Mouse (Mus musculus) megakaryocyte, embryonic 14.5 days (primary cell): ENCODE measurements at regions not wholly inside any gene's neighbourhood (a gene's known extent, or its start where the extent isn't known, plus 50 kb on each side); places are given as distances from the start of the nearest gene placed in this dataset.

Experiments used
- H3K27me3 ChIP-seq: replicated peaks from 2 replicates; pipeline ENCODE3; 2012; ENCODE audit warnings: inconsistent platforms
- H3K36me3 ChIP-seq: replicated peaks from 2 replicates; pipeline ENCODE3; 2012; ENCODE audit warnings: low read length, inconsistent platforms, mixed read lengths
- H3K4me1 ChIP-seq: 2 replicates; pipeline ENCODE4 v1.6.1; 2012; ENCODE audit warnings: inconsistent platforms
- H3K4me3 ChIP-seq: replicated peaks from 2 replicates; pipeline ENCODE3; 2012; ENCODE audit warnings: moderate library complexity, mild to moderate bottlenecking, inconsistent platforms
- H3K9me3 ChIP-seq: 2 replicates; pipeline ENCODE4 v1.6.1; 2012; ENCODE audit warnings: inconsistent platforms
- FLI1 ChIP-seq: IDR thresholded peaks from 2 replicates; pipeline ENCODE4 v1.6.1; 2012; ENCODE audit warnings: low read length, inconsistent platforms, mixed read lengths
- GATA1 ChIP-seq: IDR thresholded peaks from 3 replicates; pipeline ENCODE4 v1.6.1; 2012; ENCODE audit warnings: mixed read lengths, low read length, inconsistent platforms, borderline replicate concordance

DNA sequence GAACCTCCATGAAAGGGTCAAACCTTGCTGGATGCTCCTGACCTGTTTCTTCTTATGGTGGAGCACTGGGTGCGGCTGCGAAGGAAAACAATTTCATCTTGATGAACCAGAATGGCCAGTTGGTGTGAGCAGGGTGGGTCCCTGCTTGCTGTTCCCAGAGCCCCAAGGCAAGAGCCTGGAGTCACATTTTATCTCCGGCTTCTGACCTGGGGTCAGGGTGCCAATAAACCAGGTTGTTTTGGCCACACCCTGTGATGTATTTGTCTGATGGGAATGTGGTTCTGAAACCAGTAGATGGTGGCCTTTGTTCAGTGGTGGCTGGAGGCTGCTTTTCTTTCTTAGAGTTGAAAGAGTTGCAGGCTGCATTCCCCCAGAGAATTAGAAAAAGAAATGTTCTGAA, 274.4 kb downstream of the Tbc1d1 start:
- Histone ChIP-seq H3K4me1 (no peaks in the 10 kb centered on the region), H3K4me3 (no peak overlapping the region), H3K27me3 (peaks cover 6% of the 10 kb centered on the region), H3K36me3 (no peaks in the 10 kb centered on the region), H3K9me3 (peaks cover 3% of the 10 kb centered on the region)
- TF ChIP-seq GATA1 (no peak), FLI1 (no peak)

DNA sequence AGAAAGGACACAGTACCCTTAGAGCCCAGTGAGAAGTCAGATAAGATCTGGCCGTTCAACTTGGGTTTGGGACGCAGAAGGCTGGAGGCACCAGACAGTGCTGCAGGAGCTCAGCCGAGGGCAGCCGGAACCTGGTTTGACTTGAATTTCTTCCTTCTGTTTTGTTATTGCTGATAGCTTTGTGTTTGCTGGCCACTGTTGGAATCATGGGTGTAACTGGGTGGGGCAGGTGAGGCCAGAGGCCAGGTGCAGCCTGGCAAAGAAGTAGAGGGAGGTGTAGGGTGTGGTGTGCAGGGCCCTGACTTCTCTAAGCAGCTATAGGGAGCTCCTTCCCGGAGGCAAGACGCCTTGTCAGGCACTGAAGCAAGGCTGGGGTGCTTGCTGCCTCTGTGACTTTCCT, 275.5 kb downstream of the Tbc1d1 start:
- H3K27me3 ChIP-seq: peaks cover 6% of the 10 kb centered on the region
- no peak for TF ChIP-seq FLI1
- no peak for TF ChIP-seq GATA1
- no peaks in the 10 kb centered on the region for H3K9me3 ChIP-seq
- H3K36me3 ChIP-seq: no peaks in the 10 kb centered on the region
- H3K4me3 ChIP-seq: no peak overlapping the region
- H3K4me1 ChIP-seq: no peaks in the 10 kb centered on the region

DNA sequence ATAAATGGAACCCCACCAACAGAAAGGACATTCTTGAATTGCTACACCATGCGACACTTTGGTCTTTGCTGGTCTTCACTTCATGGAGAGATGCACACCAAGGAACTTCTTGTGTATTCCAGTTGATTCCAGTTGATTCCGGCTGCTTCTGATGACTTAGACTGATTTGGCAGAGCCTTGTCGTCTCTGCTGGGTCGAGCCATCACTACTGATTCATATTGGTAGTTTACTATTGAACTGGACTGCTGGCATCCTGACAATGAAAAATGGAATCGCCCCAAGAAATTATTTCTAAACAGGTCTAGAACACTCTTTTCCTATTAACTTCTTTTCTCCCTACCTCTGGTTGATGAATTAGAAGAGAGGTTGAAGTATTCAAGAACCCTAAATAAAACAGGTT, 277.7 kb downstream of the Tbc1d1 start:
- no peaks in the 10 kb centered on the region for H3K9me3 ChIP-seq
- no peak overlapping the region for H3K4me3 ChIP-seq
- no peaks in the 10 kb centered on the region for H3K36me3 ChIP-seq
- H3K27me3 ChIP-seq: peaks cover 8% of the 10 kb centered on the region
- TF ChIP-seq GATA1: no peak
- TF ChIP-seq FLI1: no peak
- H3K4me1 ChIP-seq: peaks cover 4% of the 10 kb centered on the region; the same call in 1 of the 2 replicates

DNA sequence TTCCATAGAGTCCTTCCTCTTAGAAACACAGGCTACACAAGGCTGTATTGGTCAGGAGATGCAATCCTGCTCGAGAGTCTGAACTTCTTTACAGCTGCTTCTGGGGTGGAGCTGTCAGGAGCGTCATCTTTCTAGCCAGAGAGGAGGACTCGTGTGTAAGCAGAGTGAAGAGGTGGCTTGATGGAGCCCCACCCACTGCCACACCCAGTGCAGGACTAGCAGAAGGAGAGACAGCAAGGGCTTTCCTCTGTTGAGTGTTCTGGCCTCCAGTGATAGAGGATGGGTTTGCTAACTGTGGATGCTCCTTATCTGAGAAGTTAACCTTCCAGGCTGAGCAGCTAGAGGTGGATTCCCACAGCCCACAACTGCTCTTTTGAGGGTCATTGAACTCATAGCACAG, 279.4 kb downstream of the Tbc1d1 start:
- H3K27me3 ChIP-seq: peaks cover 8% of the 10 kb centered on the region
- no peak overlapping the region for H3K4me3 ChIP-seq
- H3K9me3 ChIP-seq: no peaks in the 10 kb centered on the region
- peaks cover 4% of the 10 kb centered on the region; the same call in 1 of the 2 replicates for H3K4me1 ChIP-seq
- no peaks in the 10 kb centered on the region for H3K36me3 ChIP-seq
- TF ChIP-seq FLI1 (no peak), GATA1 (no peak)

DNA sequence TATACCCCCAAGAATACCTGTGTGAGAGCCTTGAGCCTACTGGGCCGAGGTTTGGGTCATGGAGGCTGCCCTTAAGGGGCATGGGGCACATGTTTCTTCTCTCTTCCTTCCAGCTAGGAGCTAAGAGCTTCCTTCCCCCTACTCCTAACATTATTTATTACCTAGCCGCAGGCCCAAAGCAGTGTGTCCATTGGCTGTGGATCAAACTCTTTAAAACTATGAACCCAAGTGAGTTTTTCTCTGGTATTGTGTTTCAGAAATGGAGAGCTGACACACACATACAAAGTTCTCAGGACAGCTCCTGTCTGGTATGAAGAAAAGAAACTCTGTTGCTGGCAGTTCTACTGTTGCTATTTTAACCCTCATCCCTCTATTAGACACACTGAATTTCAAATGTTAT, 279.9 kb downstream of the Tbc1d1 start:
- TF ChIP-seq FLI1 (no peak), GATA1 (no peak)
- Histone ChIP-seq H3K27me3 (peaks cover 8% of the 10 kb centered on the region), H3K36me3 (no peaks in the 10 kb centered on the region), H3K9me3 (no peaks in the 10 kb centered on the region), H3K4me1 (peaks cover 4% of the 10 kb centered on the region; the same call in 1 of the 2 replicates), H3K4me3 (no peak overlapping the region)

DNA sequence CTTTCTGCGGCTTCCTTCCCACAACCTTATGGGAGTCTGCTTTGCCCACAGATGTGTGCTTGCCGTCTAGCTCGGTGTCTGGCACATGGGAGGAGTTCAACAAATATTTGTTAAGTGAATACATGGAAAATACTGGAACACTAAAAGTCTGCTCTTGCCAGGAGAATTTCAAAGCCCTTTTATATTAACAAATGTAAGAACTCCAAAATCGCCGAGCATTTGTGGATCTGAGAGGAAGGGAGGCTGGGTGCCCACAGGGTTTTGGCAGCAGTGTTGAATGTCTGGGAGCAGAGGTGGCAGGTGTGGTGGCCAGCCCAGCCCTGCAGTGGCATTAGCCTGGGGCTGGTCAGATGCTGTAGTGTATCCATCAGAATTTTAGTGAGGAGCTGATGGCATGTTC, 281.6 kb downstream of the Tbc1d1 start:
- Histone ChIP-seq H3K4me3 (no peak overlapping the region), H3K27me3 (peaks cover 4% of the 10 kb centered on the region), H3K9me3 (no peaks in the 10 kb centered on the region), H3K4me1 (peaks cover 4% of the 10 kb centered on the region; the same call in 1 of the 2 replicates), H3K36me3 (no peaks in the 10 kb centered on the region)
- TF ChIP-seq GATA1 (no peak), FLI1 (no peak)

DNA sequence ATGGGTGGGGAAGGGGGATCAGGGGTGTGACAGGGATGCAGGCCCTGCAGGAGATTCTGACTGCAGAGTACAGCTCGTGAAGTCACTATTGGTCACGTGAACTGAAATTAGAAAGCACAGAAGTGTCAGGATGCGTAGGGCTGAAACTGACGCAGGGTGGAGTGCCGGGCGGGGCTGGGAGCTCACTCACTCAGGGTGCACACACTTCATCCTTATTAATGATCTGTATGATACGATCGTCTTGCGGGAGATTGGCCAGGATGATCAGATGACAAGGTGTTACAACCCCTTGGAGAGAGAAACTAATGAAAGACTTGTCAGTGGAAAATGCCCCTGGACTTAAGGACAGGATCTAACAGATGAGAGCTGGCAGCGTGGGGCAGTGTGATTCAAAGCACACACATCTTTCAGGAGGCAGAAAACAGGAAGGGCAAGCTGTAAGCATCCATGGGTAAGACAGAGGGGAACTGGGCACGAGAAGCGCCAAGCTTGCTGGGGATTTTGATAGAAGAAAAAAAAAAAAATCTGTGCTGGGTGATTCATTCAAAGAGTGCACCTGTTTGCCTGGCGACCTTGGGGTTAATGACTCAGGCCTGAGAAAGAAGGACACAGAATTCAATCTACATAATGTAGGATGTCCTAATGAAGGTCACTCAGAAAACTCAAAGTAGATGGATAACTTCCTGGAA, 282.5 kb downstream of the Tbc1d1 start:
- H3K4me3 ChIP-seq: no peak overlapping the region
- peaks cover 4% of the 10 kb centered on the region; the same call in 1 of the 2 replicates for H3K4me1 ChIP-seq
- TF ChIP-seq GATA1: no peak
- peaks cover 4% of the 10 kb centered on the region for H3K27me3 ChIP-seq
- H3K9me3 ChIP-seq: no peaks in the 10 kb centered on the region
- H3K36me3 ChIP-seq: no peaks in the 10 kb centered on the region

DNA sequence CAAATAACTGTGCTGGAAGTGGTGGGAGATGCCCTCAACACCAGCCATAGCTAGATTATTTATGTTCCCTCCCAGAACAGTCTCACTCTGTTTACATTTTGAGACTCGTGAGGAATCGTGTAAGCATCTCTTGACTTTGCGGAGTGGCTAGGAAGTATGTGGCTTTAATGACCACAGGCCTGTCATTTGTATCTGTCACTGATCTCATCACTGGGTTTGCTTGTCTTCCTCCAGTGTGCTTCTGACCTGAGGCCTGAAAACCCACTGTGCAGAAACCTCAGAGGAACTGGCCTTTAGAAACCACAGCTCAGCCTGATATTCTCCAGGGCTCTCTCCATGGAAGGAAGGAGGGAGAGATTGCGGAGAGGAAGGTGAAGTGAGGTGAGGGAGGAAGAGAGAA, 291.7 kb downstream of the Tbc1d1 start:
- TF ChIP-seq GATA1: no peak
- no peak for TF ChIP-seq FLI1
- no peak overlapping the region for H3K4me3 ChIP-seq
- peaks cover 5% of the 10 kb centered on the region for H3K27me3 ChIP-seq
- peaks cover 5% of the 10 kb centered on the region for H3K4me1 ChIP-seq
- peaks cover 15% of the 10 kb centered on the region for H3K9me3 ChIP-seq
- H3K36me3 ChIP-seq: no peaks in the 10 kb centered on the region

DNA sequence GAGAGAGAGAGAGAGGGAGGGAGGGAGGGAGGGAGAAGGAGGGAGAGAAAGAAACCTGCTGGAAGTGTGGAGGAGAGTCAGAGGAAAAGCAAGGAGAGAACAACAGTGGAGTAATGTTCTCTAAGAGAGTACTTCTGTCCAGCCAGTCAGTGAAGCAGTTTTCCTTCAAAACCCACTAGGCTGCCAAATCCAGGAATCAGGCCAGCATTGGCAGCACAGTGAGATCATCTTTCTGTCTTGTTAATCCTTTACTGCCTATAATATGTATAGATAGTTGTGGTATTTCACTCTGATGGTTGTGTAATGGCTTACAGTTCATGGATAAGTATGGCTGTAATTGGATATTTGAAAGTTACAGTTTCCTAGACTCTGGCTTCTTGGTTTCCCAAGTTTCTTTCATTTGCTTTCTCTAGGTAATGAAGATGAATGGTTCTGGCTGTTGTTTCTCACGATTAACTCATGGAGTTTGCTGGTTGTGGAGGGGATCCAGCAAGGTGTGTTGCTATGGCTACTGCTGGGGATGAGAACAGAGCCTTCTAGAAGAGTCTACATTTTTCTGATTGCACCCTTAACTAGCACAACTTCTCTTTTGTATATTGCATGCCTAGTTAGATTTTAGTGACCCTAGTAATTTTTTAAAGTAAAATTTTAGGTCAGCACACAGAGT, 296.7 kb downstream of the Tbc1d1 start:
- TF ChIP-seq FLI1 (no peak), GATA1 (no peak)
- peaks cover 2% of the 10 kb centered on the region for H3K4me1 ChIP-seq
- peaks cover 15% of the 10 kb centered on the region for H3K9me3 ChIP-seq
- no peaks in the 10 kb centered on the region for H3K36me3 ChIP-seq
- H3K27me3 ChIP-seq: no peaks in the 10 kb centered on the region
- H3K4me3 ChIP-seq: no peak overlapping the region

DNA sequence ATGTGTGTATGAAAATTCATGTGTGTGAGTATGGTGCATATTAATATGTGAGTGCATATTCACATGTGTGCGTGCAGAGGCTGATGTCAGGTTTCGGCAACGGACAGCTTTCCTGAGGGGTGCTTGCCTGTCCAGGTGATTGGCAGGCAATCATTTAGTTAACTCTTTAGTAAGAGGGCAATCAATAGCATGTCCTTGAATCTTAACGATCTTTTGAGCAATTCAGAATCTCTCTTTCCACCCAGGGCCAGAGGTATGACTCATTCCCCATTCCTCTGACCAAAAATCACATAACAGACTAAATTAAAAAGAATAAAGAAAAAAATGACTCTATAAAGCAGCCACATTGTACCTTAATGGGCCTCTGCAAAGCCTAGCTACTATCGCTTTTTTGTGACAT, 303.7 kb downstream of the Tbc1d1 start:
- Histone ChIP-seq H3K27me3 (peaks cover 14% of the 10 kb centered on the region), H3K4me3 (no peak overlapping the region), H3K4me1 (no peaks in the 10 kb centered on the region), H3K9me3 (0 out of 2 replicates have a peak, but pooled peaks cover 3% of the 10 kb centered on the region), H3K36me3 (no peaks in the 10 kb centered on the region)
- TF ChIP-seq GATA1 (no peak), FLI1 (no peak)
